Mouse (Mus musculus) liver, embryonic 12.5 days (tissue): Measurements from ENCODE around the gene Nop53. TPM values are rescaled to one million over a fixed set of nuclear protein-coding genes. Genes with fewer than 3 reads are reported as not detected.

Source experiments
- ATAC-seq: fragments of 200-750 bp; cut with Nextera tagmentation; 2 replicates; pipeline ENCODE4 v1.8.0; 2017; ENCODE audit warnings: moderate number of reproducible peaks, mild to moderate bottlenecking, moderate library complexity
- H3K27ac ChIP-seq: fragments of 300-500 bp; sonication (generic); 2 replicates; pipeline ENCODE4 v1.5.1; 2016; ENCODE audit warnings: mild to moderate bottlenecking
- H3K27me3 ChIP-seq: fragments of 300-500 bp; sonication (generic); replicated peaks from 2 replicates; pipeline ENCODE4 v1.6.1; 2016; ENCODE audit warnings: mild to moderate bottlenecking, moderate library complexity
- H3K36me3 ChIP-seq: fragments of 300-500 bp; sonication (generic); 2 replicates; pipeline ENCODE4 v1.6.1; 2016; ENCODE audit warnings: mild to moderate bottlenecking, moderate library complexity
- H3K4me1 ChIP-seq: fragments of 300-500 bp; sonication (generic); 2 replicates; pipeline ENCODE4 v1.6.1; 2016
- H3K4me2 ChIP-seq: fragments of 300-500 bp; sonication (generic); 2 replicates; pipeline ENCODE4 v1.6.1; 2016; ENCODE audit warnings: mild to moderate bottlenecking, moderate library complexity
- H3K4me3 ChIP-seq: fragments of 300-500 bp; sonication (generic); 2 replicates; pipeline ENCODE4 v1.5.1; 2016; ENCODE audit warnings: mild to moderate bottlenecking, moderate library complexity
- H3K9ac ChIP-seq: fragments of 300-500 bp; sonication (generic); 2 replicates; pipeline ENCODE4 v1.6.1; 2016; ENCODE audit warnings: mild to moderate bottlenecking, moderate library complexity
- H3K9me3 ChIP-seq: fragments of 300-500 bp; sonication (generic); replicated peaks from 2 replicates; pipeline ENCODE4 v1.6.1; 2016; ENCODE audit warnings: mild to moderate bottlenecking, moderate library complexity
- WGBS: fragments of 180-500 bp; shearing (Covaris S2); methylation state at CpG from one replicate; pipeline ENCODE4 v1.1.7; 2016; ENCODE audit not compliant: insufficient replicate concordance; 5-methylcytosine and 5-hydroxymethylcytosine counted together
- polyA plus RNA-seq: library from polyadenylated mRNA; unstranded; fragments of >200 nt; fragmentation: Nextera tagmentation; extraction: Ambion mirVana; gene quantifications from 2 replicates; pipeline ENCODE4 v1.2.1, GENCODE M21; 2016

The Nop53 gene
- polyA plus RNA-seq, 1 experiment from 2014 or later: 130 TPM

- Histone ChIP-seq H3K4me1 (peaks cover 58% of the 10 kb centered on the region), H3K27ac (peak overlapping the region; percentile 70; the same call in 1 of the 2 replicates), H3K36me3 (0 out of 2 replicates have a peak, but pooled peaks cover 4% of the 10 kb centered on the region), H3K4me2 (peak overlapping the region; percentile 72), H3K9me3 (0 out of 2 replicates have a peak, but pooled peaks cover 4% of the 10 kb centered on the region), H3K4me3 (peak overlapping the region; percentile 41), H3K27me3 (peaks cover 27% of the 10 kb centered on the region), H3K9ac (peak overlapping the region; percentile 49)
- no peak for ATAC-seq
- 0% methylated on average over 7 of the region's 7 CpGs for WGBS
Measured at GRCm38 (mm10) chr7:15955509-15955908, 9.6 kb upstream of the Nop53 start.

DNA sequence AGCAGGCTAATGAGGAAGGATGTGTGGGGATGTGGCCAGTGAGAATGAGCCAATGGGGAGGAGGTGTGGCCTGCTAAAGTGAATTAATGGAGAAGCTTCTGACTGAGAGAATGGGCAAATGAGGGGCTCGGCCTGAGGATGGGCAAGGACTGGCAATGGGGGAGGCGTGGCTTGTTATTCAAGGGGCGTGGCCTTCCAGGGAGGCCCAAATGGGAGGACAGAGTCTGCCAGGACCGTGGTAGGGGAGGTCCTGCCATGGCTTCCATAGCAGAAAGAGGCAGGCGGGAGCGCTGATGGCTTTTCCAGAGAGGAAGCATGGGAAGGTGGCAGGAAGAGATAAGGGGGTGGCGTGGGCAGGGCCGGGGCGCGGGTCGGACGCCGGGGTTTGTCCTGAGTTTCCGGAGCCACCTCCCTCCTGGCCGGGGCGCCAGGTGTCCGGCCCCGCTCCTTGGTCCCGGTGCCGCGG is 9.1 kb upstream of the Nop53 start:
- Histone ChIP-seq H3K36me3 (0 out of 2 replicates have a peak, but pooled peaks cover 4% of the 10 kb centered on the region), H3K27ac (peak overlapping the region; percentile 70), H3K4me3 (peak overlapping the region; percentile 41), H3K4me1 (peaks cover 60% of the 10 kb centered on the region), H3K4me2 (peak overlapping the region; percentile 72), H3K9me3 (0 out of 2 replicates have a peak, but pooled peaks cover 4% of the 10 kb centered on the region), H3K9ac (peak overlapping the region; percentile 49), H3K27me3 (peaks cover 30% of the 10 kb centered on the region)
- ATAC-seq: peak; percentile 57
- 2% methylated on average over 21 of the region's 21 CpGs for WGBS

DNA sequence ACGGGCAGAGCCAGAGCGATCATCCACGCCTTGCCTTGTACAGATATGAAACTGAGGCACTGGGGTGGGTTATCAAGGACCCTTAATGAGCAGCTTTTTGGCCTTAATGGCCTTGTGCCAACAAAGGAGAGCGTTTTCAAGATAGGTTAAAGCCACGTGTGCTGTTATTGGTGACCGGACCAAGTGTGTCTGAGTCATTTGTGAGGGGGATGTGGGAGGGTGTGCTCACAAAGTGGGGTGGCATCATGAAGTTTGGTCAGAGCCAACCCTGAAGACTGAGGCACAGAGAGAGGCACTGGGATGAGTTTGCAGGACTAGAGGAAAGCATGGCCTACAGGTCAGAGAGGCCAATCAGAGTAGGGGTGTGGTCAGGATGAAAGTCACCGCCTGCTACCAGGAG is 8.6 kb upstream of the Nop53 start:
- Histone ChIP-seq H3K4me2 (peak overlapping the region; percentile 72), H3K9me3 (0 out of 2 replicates have a peak, but pooled peaks cover 4% of the 10 kb centered on the region), H3K9ac (no peak overlapping the region), H3K27me3 (peaks cover 36% of the 10 kb centered on the region), H3K27ac (peak overlapping the region; percentile 70), H3K4me1 (peaks cover 65% of the 10 kb centered on the region), H3K4me3 (no peak overlapping the region), H3K36me3 (0 out of 2 replicates have a peak, but pooled peaks cover 4% of the 10 kb centered on the region)
- peak; percentile 62 for ATAC-seq
- 26% methylated on average over 7 of the region's 7 CpGs for WGBS

- ATAC-seq: no peak
- Histone ChIP-seq H3K27ac (peak overlapping the region; percentile 71), H3K9ac (no peak overlapping the region), H3K4me3 (no peak overlapping the region), H3K36me3 (0 out of 2 replicates have a peak, but pooled peaks cover 4% of the 10 kb centered on the region), H3K27me3 (peaks cover 36% of the 10 kb centered on the region), H3K4me2 (no peak overlapping the region), H3K9me3 (0 out of 2 replicates have a peak, but pooled peaks cover 4% of the 10 kb centered on the region), H3K4me1 (peaks cover 74% of the 10 kb centered on the region)
- WGBS: 53% methylated on average over 13 of the region's 13 CpGs
Measured at GRCm38 (mm10) chr7:15953307-15954074, 7.6 kb upstream of the Nop53 start.

GRCm38 (mm10) chr7:15952416-15952815 is 6.5 kb upstream of the Nop53 start:
- Histone ChIP-seq H3K4me2 (peak overlapping the region; percentile 21; the same call in 1 of the 2 replicates), H3K27me3 (peaks cover 33% of the 10 kb centered on the region), H3K4me3 (no peak overlapping the region), H3K9ac (no peak overlapping the region), H3K4me1 (peaks cover 85% of the 10 kb centered on the region), H3K27ac (peak overlapping the region; percentile 71), H3K36me3 (0 out of 2 replicates have a peak, but pooled peaks cover 2% of the 10 kb centered on the region), H3K9me3 (0 out of 2 replicates have a peak, but pooled peaks cover 4% of the 10 kb centered on the region)
- WGBS: 32% methylated on average over 3 of the region's 3 CpGs
- peak; percentile 86 for ATAC-seq

DNA sequence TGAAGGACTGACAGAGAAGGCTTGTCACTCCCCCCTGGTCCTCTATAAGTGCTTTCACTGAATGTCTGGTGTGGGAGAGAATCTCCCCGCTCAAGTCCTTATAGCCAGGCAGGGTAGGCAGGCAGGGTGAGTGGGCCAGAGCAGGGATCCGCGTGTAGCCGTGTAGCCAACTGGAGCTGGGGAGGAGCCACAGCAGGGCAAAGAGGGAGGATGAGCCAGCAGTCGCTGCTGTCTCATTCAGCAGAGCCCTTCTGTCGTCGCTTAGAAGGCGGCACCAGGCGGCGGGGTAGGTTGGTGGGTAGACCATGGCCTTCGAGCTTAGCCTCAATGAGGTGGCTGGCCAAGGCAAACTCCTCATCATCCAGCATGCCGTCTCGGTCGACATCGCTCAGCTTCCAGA is 4.1 kb upstream of the Nop53 start:
- H3K27ac ChIP-seq: no peak overlapping the region
- peaks cover 12% of the 10 kb centered on the region for H3K27me3 ChIP-seq
- peaks cover 90% of the 10 kb centered on the region for H3K4me1 ChIP-seq
- no peak for ATAC-seq
- H3K36me3 ChIP-seq: no peaks in the 10 kb centered on the region
- H3K4me2 ChIP-seq: no peak overlapping the region
- 79% methylated on average over 15 of the region's 15 CpGs for WGBS
- H3K9me3 ChIP-seq: 0 out of 2 replicates have a peak, but pooled peaks cover 4% of the 10 kb centered on the region
- no peak overlapping the region for H3K9ac ChIP-seq
- H3K4me3 ChIP-seq: no peak overlapping the region

- ATAC-seq: no peak
- Histone ChIP-seq H3K4me2 (peak overlapping the region; percentile 82), H3K4me1 (peaks cover 90% of the 10 kb centered on the region), H3K9me3 (0 out of 2 replicates have a peak, but pooled peaks cover 4% of the 10 kb centered on the region), H3K27ac (no peak overlapping the region; the same call in 1 of the 2 replicates), H3K36me3 (peaks cover 7% of the 10 kb centered on the region), H3K27me3 (peaks cover 12% of the 10 kb centered on the region), H3K9ac (peak overlapping the region; percentile 69; the same call in 1 of the 2 replicates), H3K4me3 (no peak overlapping the region)
- 44% methylated on average over 7 of the region's 7 CpGs for WGBS
Measured at GRCm38 (mm10) chr7:15949216-15949790, 3.4 kb upstream of the Nop53 start.

- H3K4me2 ChIP-seq: peak overlapping the region; percentile 82
- peaks cover 12% of the 10 kb centered on the region for H3K27me3 ChIP-seq
- H3K9me3 ChIP-seq: 0 out of 2 replicates have a peak, but pooled peaks cover 2% of the 10 kb centered on the region
- H3K9ac ChIP-seq: peak overlapping the region; percentile 69
- peaks cover 15% of the 10 kb centered on the region for H3K36me3 ChIP-seq
- peak overlapping the region; percentile 45 for H3K4me3 ChIP-seq
- 3% methylated on average over 23 of the region's 23 CpGs for WGBS
- H3K4me1 ChIP-seq: peaks cover 87% of the 10 kb centered on the region
- H3K27ac ChIP-seq: peak overlapping the region; percentile 61
- peak; percentile 62 for ATAC-seq
Measured at GRCm38 (mm10) chr7:15948381-15948941, 2.6 kb upstream of the Nop53 start.

DNA sequence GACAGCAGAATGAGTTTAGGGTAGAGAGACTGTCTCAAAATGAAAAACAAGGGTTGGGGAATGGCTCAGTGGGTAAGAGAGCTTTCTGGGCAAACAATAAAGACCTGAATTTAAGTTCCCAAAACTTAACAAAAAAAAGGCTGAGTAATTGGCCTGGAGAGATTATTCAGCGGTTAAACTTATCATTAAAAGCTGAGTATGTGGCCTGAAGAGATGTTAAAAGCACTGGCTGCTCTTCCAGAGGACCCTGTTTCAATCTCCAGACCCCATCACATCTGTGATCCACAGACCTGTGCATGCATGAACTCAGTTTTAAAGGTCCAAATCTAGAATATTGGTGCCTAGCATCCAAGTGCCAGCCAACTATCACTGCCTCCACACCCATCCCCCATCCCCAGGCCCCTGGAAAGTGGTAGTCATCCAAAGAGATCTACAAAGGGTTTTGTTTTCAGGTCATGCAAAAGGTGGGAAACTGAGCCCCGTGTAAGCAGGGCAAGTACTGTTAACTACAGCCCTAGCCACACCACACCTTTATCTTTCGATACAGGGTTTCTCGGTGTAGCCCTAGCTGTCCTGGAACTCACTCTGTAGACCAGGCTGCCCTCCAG is 1.9 kb upstream of the Nop53 start:
- no peaks in the 10 kb centered on the region for H3K9me3 ChIP-seq
- peaks cover 12% of the 10 kb centered on the region for H3K27me3 ChIP-seq
- H3K4me3 ChIP-seq: peak overlapping the region; percentile 45; the same call in 1 of the 2 replicates
- 24% methylated on average over 4 of the region's 4 CpGs for WGBS
- H3K27ac ChIP-seq: peak overlapping the region; percentile 61
- peak; percentile 8 for ATAC-seq
- peak overlapping the region; percentile 82 for H3K4me2 ChIP-seq
- H3K4me1 ChIP-seq: peaks cover 83% of the 10 kb centered on the region
- H3K36me3 ChIP-seq: peaks cover 22% of the 10 kb centered on the region
- H3K9ac ChIP-seq: peak overlapping the region; percentile 69

- H3K4me2 ChIP-seq: peak overlapping the region; percentile 80
- peaks cover 8% of the 10 kb centered on the region; the same call in 1 of the 2 replicates for H3K27me3 ChIP-seq
- no peaks in the 10 kb centered on the region for H3K9me3 ChIP-seq
- H3K9ac ChIP-seq: peak overlapping the region; percentile 81
- no peak for ATAC-seq
- peaks cover 58% of the 10 kb centered on the region for H3K4me1 ChIP-seq
- peak overlapping the region; percentile 94 for H3K27ac ChIP-seq
- peaks cover 48% of the 10 kb centered on the region for H3K36me3 ChIP-seq
- peak overlapping the region; percentile 84 for H3K4me3 ChIP-seq
- WGBS: 2% methylated on average over 8 of the region's 8 CpGs
Measured at GRCm38 (mm10) chr7:15945211-15945610, 663 bp downstream of the Nop53 start.

DNA sequence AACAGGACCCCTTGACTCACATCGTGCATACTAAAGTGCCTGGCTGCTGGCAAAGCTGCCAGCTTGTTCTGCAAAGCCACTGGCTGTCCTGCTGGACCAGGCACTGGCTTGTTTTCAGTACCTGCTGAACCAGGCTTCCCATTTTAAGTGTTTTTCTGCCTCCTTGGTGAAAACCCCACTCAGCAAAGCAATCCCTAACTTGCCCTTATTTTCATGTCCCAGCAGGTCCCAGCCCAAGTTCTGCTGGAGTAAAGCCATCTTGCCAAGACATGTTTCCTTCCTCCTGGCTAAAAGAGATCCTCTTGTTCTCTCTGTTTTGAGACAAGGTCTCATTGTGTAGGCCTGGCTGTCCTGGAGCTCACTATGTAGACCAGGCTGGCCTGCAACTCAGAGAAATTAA is 1.6 kb downstream of the Nop53 start:
- H3K36me3 ChIP-seq: peaks cover 57% of the 10 kb centered on the region
- WGBS: 100% methylated on average over 1 of the region's 1 CpGs

More for the DNA sequence above, 1.6 kb downstream of the Nop53 start:
- no peak overlapping the region for H3K27ac ChIP-seq
- H3K9me3 ChIP-seq: no peaks in the 10 kb centered on the region
- H3K9ac ChIP-seq: peak overlapping the region; percentile 81; the same call in 1 of the 2 replicates
- peak overlapping the region; percentile 84; the same call in 1 of the 2 replicates for H3K4me3 ChIP-seq
- peaks cover 50% of the 10 kb centered on the region for H3K4me1 ChIP-seq
- ATAC-seq: no peak
- H3K27me3 ChIP-seq: no peaks in the 10 kb centered on the region
- peak overlapping the region; percentile 80 for H3K4me2 ChIP-seq
